Mouse (Mus musculus) embryonic facial prominence, embryonic 11.5 days (tissue): ENCODE data around the gene Evx2. TPM values are rescaled to one million over a fixed set of nuclear protein-coding genes. Genes with fewer than 3 reads are reported as not detected.

Experiments used
- ATAC-seq: fragments of 200-750 bp; cut with Nextera tagmentation; replicated peaks from 2 replicates; pipeline ENCODE4 v1.8.0; 2017; ENCODE audit warnings: low read depth; ENCODE audit not compliant: insufficient number of reproducible peaks, low FRiP score, low TSS enrichment
- DNase-seq: peaks from one replicate; pipeline ENCODE4 v3.0.0-alpha.2; 2015; ENCODE audit warnings: low spot score
- H3K27ac ChIP-seq: fragments of 300-500 bp; sonication (generic); replicated peaks from 2 replicates; pipeline ENCODE4 v1.5.1; 2014; ENCODE audit warnings: mild to moderate bottlenecking, low read depth, low read length, control low read depth
- H3K27me3 ChIP-seq: fragments of 300-500 bp; sonication (generic); 2 replicates; pipeline ENCODE4 v1.6.1; 2014; ENCODE audit warnings: mild to moderate bottlenecking, low read length, moderate library complexity, mixed read lengths; ENCODE audit not compliant: control insufficient read depth, insufficient read depth
- H3K36me3 ChIP-seq: fragments of 300-500 bp; sonication (generic); replicated peaks from 2 replicates; pipeline ENCODE4 v1.6.1; 2014; ENCODE audit warnings: low read depth, mild to moderate bottlenecking, low read length, moderate library complexity, mixed read lengths; ENCODE audit not compliant: control insufficient read depth, insufficient read depth
- H3K4me1 ChIP-seq: fragments of 300-500 bp; sonication (generic); 2 replicates; pipeline ENCODE4 v1.6.1; 2014; ENCODE audit warnings: low read length, mixed read lengths; ENCODE audit not compliant: control insufficient read depth, insufficient read depth
- H3K4me2 ChIP-seq: fragments of 300-500 bp; sonication (generic); 2 replicates; pipeline ENCODE4 v1.6.1; 2014; ENCODE audit warnings: low read depth, mild to moderate bottlenecking, control low read depth, low read length, moderate library complexity
- H3K4me3 ChIP-seq: fragments of 300-500 bp; sonication (generic); 2 replicates; pipeline ENCODE4 v1.5.1; 2014; ENCODE audit warnings: low read depth, low read length, control low read depth
- H3K9ac ChIP-seq: fragments of 300-500 bp; sonication (generic); replicated peaks from 2 replicates; pipeline ENCODE4 v1.6.1; 2014; ENCODE audit warnings: mild to moderate bottlenecking, control low read depth, low read length
- H3K9me3 ChIP-seq: fragments of 300-500 bp; sonication (generic); replicated peaks from 2 replicates; pipeline ENCODE4 v1.6.1; 2016; ENCODE audit warnings: mild to moderate bottlenecking, low read length, inconsistent platforms, mixed read lengths; ENCODE audit not compliant: control insufficient read depth
- WGBS: fragments of 180-500 bp; shearing (Covaris S2); extraction: QIAGEN DNeasy Blood & Tissue Kit; methylation state at CpG from one replicate; pipeline ENCODE4 v1.1.7; 2014; 5-methylcytosine and 5-hydroxymethylcytosine counted together
- polyA plus RNA-seq: library from polyadenylated mRNA; unstranded; fragments of >200 nt; fragmentation: Nextera tagmentation; extraction: Ambion mirVana; gene quantifications from 2 replicates; pipeline ENCODE4 v1.2.1, GENCODE M21; 2014

Gene Evx2
- polyA plus RNA-seq, 1 experiment from 2014 or later: 0.10 TPM

DNA sequence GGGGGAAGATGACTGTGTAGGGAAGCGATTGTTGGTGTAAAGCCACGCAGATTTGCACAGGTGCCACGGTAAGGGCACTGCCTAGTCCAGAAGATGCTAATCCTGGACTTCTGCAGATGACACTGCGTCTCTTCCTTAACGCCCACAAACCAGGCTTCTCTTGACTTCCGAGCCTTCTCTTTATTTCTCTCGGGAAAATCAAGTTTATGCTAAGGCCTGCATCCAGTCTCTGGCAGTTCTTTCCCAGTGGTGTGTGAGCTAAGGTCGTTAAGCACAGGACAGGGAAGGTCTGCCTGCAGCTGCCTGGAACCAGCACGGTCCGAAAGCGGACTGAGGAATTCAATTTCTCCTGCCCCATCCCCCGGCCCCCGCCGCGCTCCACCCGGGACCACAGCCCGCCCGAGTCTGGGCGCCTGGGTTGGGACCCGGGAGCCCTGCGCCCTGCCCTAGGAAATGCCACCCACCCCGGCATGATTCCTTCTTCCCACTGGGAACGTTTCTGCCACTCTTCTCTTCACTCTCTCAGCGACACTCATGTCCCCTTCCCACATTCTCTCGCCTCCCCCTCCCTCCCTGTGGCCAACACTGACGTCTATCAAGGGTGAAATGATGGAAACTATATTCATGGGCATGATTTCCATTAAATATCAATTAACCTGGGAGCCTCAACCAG is 44.5 kb upstream of the Evx2 start:
- Histone ChIP-seq H3K36me3 (no peaks in the 10 kb centered on the region), H3K4me1 (peaks cover 14% of the 10 kb centered on the region), H3K27ac (no peak overlapping the region), H3K9ac (no peak overlapping the region), H3K4me2 (no peak overlapping the region), H3K27me3 (peaks cover 83% of the 10 kb centered on the region), H3K4me3 (no peak overlapping the region), H3K9me3 (no peaks in the 10 kb centered on the region)
- no peak for ATAC-seq
- 1% methylated on average over 26 of the region's 26 CpGs for WGBS
- DNase-seq: no peak

DNA sequence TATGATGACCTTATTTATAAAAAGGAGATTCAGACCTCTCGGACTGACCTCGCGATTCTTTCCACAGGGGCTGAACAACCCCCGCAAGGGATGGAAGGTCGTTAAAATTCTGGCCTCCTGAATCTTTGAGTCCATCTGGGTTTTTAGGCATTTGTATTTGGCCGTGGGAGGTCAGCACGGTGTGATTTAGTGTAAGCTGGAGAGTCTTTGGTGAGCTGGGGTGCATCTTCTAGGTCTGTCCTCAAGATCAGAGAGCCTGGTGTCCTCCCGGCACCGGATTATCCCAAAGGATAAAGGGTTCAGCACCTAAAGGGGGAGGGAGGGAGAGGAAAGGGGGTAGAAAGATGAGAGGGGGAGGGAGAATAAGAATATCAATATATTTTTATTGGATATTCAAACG is 44.0 kb upstream of the Evx2 start:
- ATAC-seq (no peak), DNase-seq (no peak)
- H3K9me3 ChIP-seq: no peaks in the 10 kb centered on the region
- 3% methylated on average over 10 of the region's 10 CpGs for WGBS
- peaks cover 14% of the 10 kb centered on the region for H3K4me1 ChIP-seq
- H3K4me3 ChIP-seq: no peak overlapping the region
- H3K36me3 ChIP-seq: no peaks in the 10 kb centered on the region
- H3K4me2 ChIP-seq: no peak overlapping the region
- H3K27me3 ChIP-seq: peaks cover 82% of the 10 kb centered on the region
- no peak overlapping the region for H3K27ac ChIP-seq
- no peak overlapping the region for H3K9ac ChIP-seq

GRCm38 (mm10) chr2:74702820-74703219 is 43.5 kb upstream of the Evx2 start:
- ATAC-seq: no peak
- Histone ChIP-seq H3K9ac (no peak overlapping the region), H3K4me2 (no peak overlapping the region), H3K4me1 (peaks cover 14% of the 10 kb centered on the region), H3K36me3 (no peaks in the 10 kb centered on the region), H3K27me3 (peaks cover 83% of the 10 kb centered on the region), H3K4me3 (no peak overlapping the region), H3K27ac (no peak overlapping the region), H3K9me3 (no peaks in the 10 kb centered on the region)
- 15% methylated on average over 6 of the region's 6 CpGs for WGBS
- no peak for DNase-seq

DNA sequence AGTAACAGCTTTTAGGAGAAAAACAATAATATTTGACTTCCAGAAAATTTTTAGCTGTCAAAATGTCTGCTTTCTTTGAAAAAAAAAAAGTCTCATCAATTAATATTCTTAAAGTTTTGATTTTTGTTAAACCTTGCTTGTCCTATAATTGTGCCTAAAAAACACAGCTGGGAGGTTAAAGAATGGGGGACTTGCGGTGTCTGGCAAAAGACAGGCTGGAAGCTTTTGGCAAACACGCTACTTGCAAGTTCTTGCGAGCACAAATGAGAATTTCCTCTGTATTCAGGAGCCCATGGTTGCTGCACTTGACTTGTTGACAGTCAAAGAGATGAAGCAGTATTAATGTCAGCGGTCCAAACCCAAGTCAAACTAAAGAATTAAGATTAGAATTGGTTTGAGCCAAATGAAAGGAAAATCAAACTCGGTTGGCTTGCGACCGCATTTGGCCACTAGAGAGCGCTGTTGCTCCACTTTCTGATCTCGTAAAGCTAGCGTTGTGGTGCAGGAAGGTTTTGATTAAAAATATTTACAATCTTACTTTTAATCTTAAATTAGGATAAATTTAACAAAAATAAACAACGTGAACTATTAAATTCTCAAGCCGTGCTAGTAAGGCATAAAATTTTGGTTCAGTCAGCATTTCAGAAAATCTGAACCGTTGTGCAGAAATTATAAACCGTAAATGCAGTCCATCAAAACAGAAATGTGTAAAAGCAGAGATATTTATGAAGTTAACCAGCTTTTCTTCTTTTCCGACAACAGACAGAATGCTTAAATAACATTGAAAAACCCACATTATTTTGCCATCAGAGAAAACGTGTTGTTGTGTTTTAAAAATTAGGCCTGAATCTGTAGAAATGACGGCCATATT is 42.8 kb upstream of the Evx2 start:
- H3K9ac ChIP-seq: no peak overlapping the region
- H3K4me3 ChIP-seq: no peak overlapping the region
- WGBS: 10% methylated on average over 17 of the region's 17 CpGs
- ATAC-seq (no peak), DNase-seq (peak; percentile 89)
- no peak overlapping the region for H3K4me2 ChIP-seq
- H3K4me1 ChIP-seq: peaks cover 14% of the 10 kb centered on the region
- H3K27me3 ChIP-seq: peaks cover 83% of the 10 kb centered on the region
- no peak overlapping the region for H3K27ac ChIP-seq
- no peaks in the 10 kb centered on the region for H3K9me3 ChIP-seq
- no peaks in the 10 kb centered on the region for H3K36me3 ChIP-seq

DNA sequence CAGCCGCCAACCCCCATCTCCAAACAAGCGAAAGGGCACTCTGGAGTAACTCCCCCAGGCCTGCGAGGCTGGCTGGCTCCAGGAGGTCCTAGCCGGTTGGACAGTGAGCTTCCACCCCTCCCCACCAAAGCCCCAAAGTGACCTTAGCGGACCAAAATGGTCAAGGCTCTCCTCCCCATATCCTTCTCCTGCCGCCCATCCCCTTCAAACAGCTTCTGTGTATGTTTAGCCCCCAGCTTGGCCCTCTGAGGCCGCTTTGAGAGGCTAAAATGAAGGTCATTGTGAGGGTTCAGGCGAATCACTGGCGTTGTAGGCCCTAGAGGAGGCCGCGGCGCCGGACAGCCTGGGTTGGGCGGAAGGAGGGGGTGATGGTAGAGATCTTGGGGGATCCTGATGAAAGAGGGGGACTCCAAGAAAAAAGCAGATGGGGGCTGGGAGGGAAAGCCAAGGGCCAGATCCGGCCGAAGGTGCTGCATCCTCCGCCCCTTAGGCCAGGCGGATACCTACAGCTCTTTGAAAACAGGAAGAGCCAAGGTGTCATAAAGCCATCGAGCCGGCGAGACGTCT is 41.3 kb upstream of the Evx2 start:
- no peak overlapping the region for H3K4me2 ChIP-seq
- 1% methylated on average over 22 of the region's 22 CpGs for WGBS
- DNase-seq (no peak), ATAC-seq (no peak)
- H3K4me1 ChIP-seq: peaks cover 12% of the 10 kb centered on the region
- H3K27ac ChIP-seq: no peak overlapping the region
- H3K4me3 ChIP-seq: no peak overlapping the region
- H3K27me3 ChIP-seq: peaks cover 85% of the 10 kb centered on the region
- no peaks in the 10 kb centered on the region for H3K36me3 ChIP-seq
- no peak overlapping the region for H3K9ac ChIP-seq
- no peaks in the 10 kb centered on the region for H3K9me3 ChIP-seq

GRCm38 (mm10) chr2:74699664-74700545 is 40.5 kb upstream of the Evx2 start:
- Histone ChIP-seq H3K4me1 (peaks cover 5% of the 10 kb centered on the region), H3K9me3 (no peaks in the 10 kb centered on the region), H3K27ac (no peak overlapping the region), H3K9ac (no peak overlapping the region), H3K36me3 (no peaks in the 10 kb centered on the region), H3K4me2 (no peak overlapping the region), H3K4me3 (no peak overlapping the region), H3K27me3 (peaks cover 85% of the 10 kb centered on the region)
- no peak for ATAC-seq
- DNase-seq: no peak
- 2% methylated on average over 23 of the region's 23 CpGs for WGBS

DNA sequence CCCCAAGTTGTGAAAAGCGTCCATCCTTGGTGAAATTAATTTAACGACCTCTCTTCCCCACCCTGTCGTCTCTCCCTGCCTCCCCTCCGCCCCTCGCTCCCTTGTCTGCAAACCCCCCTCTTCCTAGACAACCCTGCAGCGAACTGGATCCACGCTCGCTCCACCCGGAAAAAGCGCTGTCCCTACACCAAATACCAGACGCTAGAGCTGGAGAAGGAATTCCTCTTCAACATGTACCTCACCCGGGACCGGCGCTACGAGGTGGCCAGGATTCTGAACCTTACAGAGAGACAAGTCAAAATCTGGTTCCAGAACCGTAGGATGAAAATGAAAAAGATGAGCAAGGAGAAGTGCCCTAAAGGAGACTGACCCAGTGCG is 39.7 kb upstream of the Evx2 start:
- ATAC-seq: no peak
- H3K9ac ChIP-seq: no peak overlapping the region
- peaks cover 81% of the 10 kb centered on the region for H3K27me3 ChIP-seq

More for the DNA sequence above, 39.7 kb upstream of the Evx2 start:
- Histone ChIP-seq H3K36me3 (no peaks in the 10 kb centered on the region), H3K4me3 (no peak overlapping the region), H3K27ac (no peak overlapping the region), H3K4me2 (no peak overlapping the region), H3K9me3 (no peaks in the 10 kb centered on the region), H3K4me1 (no peaks in the 10 kb centered on the region; the same call in 1 of the 2 replicates)
- no peak for DNase-seq
- WGBS: under 1% methylated on average over 17 of the region's 17 CpGs
